Mouse (Mus musculus) naive thymus-derived CD4-positive, alpha-beta T cell, adult 2 months (primary cell): ENCODE data around the gene Gng13.
"Not testable (repeated sequence)": the region's sequence is repeated elsewhere in the genome, so short reads cannot be mapped to it uniquely, and the experiment has no call there.

Experiments
- DNase-seq: peaks from one replicate; pipeline ENCODE4 v3.0.0-alpha.2; 2011; ENCODE audit warnings: low read depth

Gene Gng13

DNA sequence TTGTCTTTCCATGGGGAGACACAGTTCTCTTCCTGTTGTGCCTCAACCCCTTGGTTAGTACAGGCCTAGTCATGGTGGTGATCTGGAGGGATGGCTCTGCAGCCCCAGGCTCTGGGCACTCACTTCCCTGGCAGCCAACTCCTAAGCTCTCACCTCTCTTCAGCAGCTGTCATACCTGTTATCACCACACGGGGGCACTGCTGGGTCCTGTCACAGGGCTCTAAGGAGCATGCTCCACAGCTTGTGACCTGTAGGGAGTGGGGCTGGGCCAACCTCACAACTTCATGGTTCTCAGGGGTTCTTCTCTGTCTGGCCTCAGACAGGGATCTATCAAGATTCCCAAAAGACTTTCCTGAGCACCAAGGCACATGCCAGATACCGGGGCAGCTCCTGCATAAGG lies 15.1 kb downstream of the Gng13 start:
- peak; percentile 90 for DNase-seq

DNA sequence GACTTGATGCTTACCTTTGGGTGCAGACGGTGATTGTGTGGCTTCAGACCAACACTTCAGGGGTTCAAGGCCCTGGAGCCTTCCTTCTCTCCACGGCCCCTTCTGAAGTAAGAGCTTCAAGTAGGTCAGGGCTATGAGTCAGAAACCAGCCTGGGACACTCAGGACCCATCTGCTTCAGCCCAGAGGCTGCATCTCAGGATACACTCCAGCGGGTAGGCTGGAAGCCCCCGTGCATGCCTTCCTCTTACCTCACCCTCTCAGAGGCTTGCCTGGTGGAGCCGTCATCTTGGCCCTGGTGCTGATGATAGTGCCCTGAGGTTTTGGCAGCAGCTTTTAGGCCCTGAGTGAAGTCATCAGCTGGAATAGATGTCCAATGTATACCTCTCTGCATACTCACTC lies 18.3 kb downstream of the Gng13 start:
- DNase-seq: no peak

DNA sequence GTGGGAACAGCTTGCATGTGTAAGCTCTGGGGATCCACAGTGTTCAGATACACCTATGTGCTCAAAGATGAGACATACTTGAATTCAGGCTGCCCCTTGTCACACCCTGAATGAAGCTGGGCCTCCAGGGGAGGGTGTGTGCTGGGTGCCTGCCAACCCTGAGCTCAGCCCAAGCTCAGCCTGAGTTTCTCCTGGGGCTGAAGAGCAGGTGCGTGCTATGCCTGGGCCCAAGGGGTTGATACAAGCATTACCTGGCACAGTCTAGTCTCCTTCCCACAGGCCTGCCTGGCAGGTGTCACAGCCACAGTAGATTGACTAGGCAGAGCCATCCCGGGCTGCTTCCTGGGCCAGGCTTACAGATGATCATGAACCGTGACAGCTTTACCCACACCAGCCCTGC lies 18.8 kb downstream of the Gng13 start, which contains the start of gene Mslnl:
Gene Mslnl (plus strand): TSS at position 298 of the 400 bp plus-strand sequence.
- DNase-seq: no peak

DNA sequence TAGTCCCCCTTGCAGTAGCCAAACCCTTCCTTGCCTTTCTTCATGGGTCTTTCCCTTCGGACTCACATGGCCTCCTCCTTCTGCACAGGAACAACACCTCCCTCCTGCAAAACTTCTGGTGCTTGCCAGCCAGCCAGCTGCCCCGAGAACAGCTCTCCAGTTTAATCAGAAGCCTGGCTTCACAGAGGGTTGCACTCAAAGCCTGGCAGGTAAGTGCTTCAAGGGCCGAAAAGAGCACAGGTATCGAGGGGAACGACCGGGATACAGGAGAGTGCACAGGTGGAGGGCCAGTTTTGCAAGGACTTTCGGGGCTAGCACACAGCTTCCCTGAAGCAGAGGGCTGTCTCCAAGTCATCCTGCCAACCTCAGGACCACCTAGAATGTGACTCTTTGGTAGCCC lies 21.9 kb downstream of the Gng13 start:
- DNase-seq: no peak

DNA sequence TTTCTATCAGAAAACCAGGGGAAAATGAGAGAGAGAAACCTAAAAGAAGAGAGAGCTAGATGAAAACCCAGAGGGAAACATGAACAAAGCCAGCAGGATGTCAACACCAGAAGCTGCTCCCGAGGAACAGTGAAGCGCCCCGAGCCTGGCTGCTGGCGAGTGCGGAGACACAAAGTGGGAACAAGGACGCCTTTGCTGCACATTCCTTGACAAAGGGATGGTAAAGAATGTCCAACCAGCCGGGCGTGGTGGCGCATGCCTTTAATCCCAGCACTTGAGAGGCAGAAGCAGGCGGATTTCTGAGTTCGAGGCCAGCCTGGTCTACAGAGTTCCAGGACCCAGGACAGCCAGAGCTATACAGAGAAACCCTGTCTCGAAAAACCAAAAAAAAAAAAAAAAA lies 24.5 kb downstream of the Gng13 start:
- DNase-seq: not testable (repeated sequence)

DNA sequence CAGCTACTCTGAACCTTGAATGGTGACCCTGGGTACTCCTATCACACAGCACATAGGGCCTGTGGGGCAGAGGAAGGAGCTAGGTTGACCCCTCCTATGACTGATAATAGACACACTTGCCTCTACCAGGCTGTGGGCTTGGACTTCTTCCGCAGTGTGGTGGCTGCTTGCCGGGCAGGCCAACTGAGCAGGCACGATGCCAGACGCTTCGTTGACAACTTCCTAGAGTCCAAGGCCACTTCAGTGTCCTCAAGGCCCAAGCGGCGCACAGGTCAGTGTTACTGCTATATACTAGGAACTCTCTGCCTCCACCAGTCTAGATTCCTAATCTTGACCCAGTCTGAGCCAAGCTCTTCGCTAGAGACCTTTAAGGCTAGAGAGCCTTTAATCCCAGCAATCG lies 26.9 kb downstream of the Gng13 start:
- no peak for DNase-seq

DNA sequence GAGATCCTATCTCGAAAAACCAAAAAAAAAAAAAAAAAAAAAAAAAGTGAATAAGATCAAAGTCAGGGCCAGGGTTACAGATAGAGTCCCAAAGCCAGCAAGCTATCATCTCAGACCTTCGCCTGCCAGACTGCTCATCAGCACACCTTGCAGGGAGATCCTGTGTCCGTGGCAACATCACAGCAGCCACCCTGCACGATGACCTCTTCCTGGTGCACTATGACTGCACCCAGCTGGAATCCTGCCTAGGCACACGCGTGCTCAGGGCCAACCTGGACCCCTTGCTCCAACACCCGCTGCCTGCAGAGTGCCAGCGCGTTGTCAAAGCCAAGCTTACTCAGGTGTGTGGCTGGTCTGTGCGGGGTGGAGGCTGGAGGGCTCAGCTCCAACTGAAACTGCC lies 27.3 kb downstream of the Gng13 start:
- no peak for DNase-seq

DNA sequence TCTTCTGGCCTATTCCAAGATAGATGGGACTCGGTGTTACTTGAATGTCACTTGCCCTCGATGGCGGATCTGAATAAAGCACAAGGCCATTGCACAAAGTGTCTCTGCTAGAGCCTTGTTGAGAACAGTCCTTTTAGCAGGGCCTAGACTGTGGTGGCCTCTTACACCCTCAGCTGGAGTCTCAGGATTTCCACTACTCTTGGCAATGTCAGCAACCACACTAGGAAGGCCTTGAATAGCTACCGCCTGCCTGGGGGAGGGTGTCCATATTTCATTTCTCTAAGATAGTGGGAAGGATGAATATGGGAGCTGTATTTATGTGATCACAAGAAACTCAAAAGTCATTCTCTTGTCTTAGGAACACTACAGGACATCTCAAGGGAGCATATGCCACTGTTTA lies 31.3 kb downstream of the Gng13 start:
- no peak for DNase-seq

DNA sequence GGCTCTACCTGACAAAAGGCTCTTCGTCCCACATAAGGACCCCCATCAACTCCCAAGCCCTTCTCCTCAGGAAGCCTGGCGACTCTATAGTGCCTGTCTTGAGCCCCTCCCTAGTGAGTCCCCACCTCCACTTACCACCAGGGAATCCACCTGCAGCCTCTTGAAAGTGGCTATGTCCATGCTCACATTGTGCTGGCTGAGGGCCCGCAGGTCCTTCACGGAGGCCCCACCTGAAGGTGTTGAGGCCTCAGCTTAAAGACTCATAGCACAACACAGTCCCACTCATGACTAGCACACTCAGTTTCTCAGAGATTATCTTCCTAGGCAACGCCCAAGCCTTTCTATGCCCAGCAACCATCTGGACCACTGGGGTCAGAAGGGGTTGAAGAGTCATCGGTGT lies 32.3 kb downstream of the Gng13 start:
- DNase-seq: no peak

DNA sequence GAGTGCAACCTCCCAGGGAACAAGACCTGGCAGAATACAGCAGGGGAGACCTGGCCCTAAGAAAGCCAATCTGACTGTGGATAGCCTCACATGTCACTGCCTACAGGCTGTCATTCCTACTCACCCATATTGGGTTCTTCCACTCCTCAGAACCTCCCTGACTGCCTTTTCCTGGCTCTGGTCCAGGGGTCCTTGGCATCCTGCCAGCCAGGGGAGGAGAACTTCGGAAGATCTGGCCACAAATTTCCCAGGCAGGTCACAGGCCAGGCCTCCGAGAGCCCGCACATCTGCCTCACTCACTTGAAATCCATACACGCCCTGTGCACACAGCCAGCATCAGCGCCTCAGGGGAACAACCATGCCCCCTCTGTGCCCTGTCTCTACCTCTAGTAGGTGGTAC lies 34.5 kb downstream of the Gng13 start:
- DNase-seq: no peak

DNA sequence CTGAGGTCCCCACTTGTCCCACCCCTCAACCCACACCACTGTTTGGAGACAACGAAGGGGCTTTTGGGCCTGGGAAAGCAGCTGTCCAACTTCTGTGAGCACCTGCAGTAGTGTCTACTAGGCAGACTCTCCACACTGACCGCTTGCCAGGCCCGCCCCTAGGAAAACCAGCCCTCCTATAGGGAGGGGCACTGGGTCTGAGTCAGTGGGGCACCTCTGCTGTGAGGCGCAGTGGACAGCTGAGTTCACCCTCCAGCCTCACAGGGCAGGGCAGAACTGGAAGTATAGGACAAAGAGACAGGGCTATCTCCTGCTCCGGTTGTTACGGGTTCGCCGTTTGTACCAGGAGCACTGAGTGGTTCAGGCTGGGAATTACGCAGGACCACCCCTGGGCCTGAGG lies 37.3 kb downstream of the Gng13 start, which contains the start of gene Msln:
Gene Msln (minus strand): TSS at position 138 of the 400 bp plus-strand sequence.
- no peak for DNase-seq

DNA sequence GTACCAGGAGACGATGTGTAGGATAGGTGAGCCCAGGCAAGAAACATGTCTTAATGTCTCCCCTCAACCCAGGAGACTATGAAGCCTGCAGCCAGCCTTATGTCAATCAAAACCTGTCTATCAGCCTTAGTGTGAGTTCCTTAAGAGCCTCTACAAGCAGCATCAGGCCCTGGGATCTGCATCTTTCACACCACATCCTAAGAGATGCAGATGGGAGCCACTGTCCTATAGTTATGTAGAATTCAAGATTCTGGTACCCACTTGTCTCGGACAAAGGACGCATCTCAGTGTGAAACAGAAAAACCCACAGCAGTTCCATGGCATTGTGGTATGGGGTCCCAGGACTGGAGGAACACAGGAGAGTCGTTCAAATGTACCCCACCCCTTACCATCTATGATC lies 38.1 kb downstream of the Gng13 start:
- DNase-seq: no peak

DNA sequence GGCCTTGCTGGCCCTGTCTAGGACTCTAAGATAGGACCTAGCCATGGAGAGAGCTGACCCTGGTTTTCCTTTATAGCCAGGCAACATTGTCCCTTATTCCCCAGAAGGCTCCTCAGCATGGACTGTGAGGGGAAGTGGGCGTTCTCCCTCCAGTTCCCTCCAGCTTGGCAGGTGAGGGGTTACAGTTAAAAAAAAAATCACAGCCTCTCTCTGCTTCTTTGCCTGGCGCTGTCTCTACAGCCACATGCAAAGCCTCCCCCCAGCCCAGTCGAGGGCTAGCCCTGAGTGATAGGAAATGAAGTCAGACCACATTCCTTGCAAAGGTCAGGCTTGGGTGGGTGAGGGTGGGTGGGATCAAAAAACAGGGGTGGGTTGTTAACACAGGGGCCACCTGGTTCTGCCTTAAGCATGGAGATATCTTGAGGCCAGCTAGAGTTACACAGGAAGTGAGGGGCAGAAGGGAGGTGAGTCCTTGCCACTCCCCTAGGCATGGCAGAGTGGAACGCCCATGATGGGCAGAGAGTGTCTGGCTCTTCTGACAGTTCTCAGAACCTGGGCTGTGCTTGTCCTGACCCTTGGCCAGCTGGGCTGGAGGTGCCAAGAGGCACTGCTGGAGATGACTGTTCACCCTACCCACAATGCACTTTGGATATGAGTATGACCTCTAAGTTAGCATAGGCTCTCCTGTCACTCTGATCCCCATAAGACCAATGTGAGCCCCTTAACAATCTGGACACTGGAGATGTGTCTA lies 38.8 kb downstream of the Gng13 start:
- DNase-seq: no peak

DNA sequence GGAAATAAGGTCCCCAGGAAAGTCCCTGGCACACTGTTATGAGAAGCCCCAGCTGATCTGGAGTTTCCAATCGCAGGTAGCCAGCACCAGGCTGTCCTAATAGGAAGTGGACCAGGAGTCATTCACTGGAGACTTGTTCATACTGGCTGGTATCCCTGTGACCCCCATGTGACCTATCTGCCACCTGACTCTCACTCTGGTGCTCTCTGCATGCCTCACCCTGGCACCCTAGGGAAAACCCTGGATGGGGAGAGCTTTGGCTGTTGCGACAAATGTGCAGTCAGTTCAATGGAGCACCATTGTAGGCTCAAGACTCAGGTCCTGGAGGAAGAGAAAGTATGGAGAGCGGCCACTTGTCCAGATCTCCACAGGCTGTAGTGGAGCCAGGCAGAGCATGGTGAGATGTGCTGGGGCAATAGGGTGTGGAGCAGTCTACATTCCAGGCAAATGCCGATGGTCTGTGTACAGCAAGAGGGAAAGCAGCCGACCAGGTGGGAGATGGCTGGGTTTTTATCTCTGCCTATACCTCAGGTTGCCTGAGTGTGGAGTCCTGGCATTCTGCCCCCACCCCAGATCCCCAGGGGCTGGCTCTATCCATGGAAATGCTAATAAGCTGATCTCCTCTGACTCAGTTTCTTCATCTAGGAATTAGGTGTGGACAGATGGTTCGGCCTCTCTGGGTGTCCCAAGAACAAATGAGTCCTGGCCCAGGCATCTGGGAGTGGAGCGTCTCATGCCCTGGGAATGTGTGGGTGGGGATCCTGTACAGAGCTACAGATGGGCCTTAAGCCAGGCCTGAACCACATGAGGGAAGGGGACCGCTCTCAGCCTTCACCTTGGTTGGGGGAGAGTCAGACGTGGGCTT lies 39.6 kb downstream of the Gng13 start:
- no peak for DNase-seq

DNA sequence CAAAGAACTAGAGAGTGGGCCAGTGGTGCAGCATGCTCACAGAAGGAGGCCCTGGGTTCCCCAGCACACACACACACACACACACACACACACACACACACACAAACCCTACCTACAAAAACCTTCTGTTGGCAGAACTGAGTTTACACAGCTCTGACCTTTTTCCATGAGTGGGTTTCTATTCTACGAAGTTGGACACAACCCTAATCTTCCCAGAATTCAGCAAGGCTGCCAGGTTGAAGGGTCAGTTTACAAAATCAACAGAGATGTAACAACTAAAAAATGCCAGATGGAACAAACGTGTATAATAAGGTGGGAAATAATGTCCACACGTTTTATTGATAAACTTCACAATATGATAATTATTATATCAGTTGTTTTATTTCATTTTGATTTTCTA lies 40.7 kb downstream of the Gng13 start:
- no peak for DNase-seq

DNA sequence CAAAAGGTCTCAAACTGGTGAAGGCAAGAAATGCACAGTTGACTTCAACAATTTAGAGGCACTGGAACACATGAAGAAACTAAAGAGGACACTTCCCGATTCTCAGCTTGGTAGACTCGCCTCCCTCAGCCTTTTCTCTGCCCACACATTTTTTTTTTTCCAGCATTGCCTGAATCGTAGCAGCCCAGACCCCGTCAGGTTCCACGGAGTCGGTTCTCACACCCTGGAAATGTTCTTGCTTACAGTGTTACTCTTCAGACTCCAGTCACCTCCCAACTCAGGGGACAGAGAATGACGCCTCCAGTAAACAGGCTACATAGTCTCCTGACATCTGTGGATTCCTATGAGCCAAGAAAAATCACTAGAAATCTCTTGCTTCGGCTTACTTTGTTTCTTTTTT lies 43.2 kb downstream of the Gng13 start:
- DNase-seq: no peak

DNA sequence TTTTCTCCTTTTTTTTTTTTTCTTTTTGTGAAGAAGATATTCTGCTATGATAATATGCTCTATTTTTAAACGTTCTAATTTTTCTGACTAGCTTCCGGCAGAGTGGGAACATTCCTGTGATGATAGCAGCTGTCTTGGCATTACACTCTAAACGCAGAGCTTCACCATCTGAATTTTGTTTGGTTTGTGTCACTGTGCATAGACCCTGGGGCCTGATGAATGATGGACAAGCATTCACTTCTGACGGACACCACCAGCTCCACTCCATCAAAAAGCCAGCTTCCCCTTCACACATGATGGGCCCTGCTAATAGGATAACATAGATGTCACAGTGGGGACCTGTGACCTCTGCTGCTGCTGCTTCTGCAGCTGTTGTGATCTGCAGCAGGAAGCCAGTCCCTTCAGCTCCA lies 44.6 kb downstream of the Gng13 start:
- DNase-seq: no peak

DNA sequence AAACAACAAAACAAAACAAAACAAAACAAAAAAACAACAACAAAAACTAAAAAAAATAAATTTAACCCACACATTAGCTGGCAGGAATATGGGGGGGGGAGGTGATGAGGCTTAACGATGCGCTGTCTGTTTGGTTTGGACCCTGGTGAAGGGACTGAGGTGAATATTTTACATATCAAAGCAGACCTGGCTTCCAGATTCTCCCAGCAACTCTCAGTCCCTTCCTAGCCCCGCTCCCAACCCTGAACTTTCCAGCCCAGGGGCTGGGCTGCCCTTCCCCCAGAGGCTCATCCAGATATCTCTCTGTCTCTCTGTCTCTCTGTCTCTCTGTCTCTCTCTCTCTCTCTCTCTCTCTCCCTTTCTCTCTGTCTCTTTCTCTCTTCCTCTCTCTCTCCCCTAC lies 45.6 kb downstream of the Gng13 start:
- no peak for DNase-seq

DNA sequence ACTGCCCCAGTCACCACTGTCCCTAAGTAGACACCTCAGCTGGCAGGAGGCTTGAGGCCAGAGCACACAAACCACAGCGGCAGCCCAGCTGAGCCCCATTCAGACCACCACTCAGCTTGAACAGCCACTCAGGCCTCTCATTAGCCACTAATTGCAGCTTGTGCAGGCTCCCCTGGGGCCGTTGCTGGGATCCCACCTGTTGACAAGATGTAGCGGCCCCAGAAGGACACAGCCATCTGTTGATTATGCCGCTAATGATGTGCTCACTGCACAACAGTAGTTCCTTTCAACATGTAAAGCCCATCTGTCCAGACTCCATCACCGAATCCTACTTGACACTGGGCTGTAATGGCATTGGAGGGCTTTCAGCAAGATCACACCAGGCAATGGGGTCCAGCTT lies 48.9 kb downstream of the Gng13 start:
- no peak for DNase-seq
